Mouse (Mus musculus): ENCODE results near the gene Kiss1. TPM values are rescaled to one million over a fixed set of nuclear protein-coding genes. Genes with fewer than 3 reads are reported as not detected.
"Not testable (repeated sequence)": the region's sequence is repeated elsewhere in the genome, so short reads cannot be mapped to it uniquely, and the experiment has no call there.

Gene Kiss1
- polyA plus RNA-seq, 1 experiment from 2014 or later, result not detected

DNA sequence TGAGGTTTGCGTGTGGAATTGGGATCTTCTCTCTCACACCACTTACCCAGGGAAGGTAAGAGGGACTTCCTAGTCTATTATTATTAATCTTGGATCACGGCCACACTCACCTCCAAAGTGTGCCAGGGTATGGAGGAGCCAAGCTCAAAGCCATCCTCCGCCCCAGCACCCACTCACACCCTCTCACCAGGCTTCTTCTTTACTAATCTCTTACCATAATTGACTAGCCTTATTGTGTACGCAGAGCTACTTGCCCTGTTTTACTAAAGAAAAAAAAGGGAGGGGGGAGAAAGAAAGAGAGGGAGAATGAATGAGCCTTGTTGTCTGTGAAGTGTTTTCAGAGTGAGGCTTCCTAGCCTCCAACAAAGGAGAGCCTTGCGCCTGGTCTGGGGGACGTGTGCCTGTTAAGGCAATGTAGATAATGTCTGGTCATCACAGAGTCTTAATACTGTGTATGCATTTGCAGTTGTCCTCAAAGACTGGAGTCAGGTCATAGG is 6.7 kb downstream of the Kiss1 start:
- H3K4me1 ChIP-seq (ENCODE audit: control insufficient read depth, insufficient read depth, low read length), result peaks cover 10% of the 10 kb centered on the region
- no peak overlapping the region for H3K27ac ChIP-seq (ENCODE audit: low read length)
- WGBS, result 77% methylated on average over 6 of the region's 6 CpGs
- no peaks in the 10 kb centered on the region for H3K9me3 ChIP-seq (replicated peaks; ENCODE audit: control insufficient read depth, low read length)
- peaks cover 15% of the 10 kb centered on the region for H3K27me3 ChIP-seq (ENCODE audit: control insufficient read depth, insufficient read depth, low read length)
- no peak for ATAC-seq (ENCODE audit: insufficient read depth, low FRiP score)
- no peak overlapping the region for H3K9ac ChIP-seq (ENCODE audit: low read length)
- no peaks in the 10 kb centered on the region for H3K36me3 ChIP-seq (ENCODE audit: control insufficient read depth, insufficient read depth, low read length)
- H3K4me2 ChIP-seq (ENCODE audit: low read depth, low read length), result no peak overlapping the region
- no peak overlapping the region for H3K4me3 ChIP-seq (replicated peaks; ENCODE audit: low read length)

- H3K9ac ChIP-seq (ENCODE audit: low read length), result peak overlapping the region; percentile 58
- H3K4me3 ChIP-seq (replicated peaks; ENCODE audit: low read length), result peak overlapping the region; percentile 29
- H3K4me2 ChIP-seq (ENCODE audit: low read depth, low read length), result peak overlapping the region; percentile 62
- peaks cover 10% of the 10 kb centered on the region for H3K4me1 ChIP-seq (ENCODE audit: control insufficient read depth, insufficient read depth, low read length)
- WGBS, result 8% methylated on average over 34 of the region's 34 CpGs
- ATAC-seq (ENCODE audit: insufficient read depth, low FRiP score), result no peak
- peaks cover 15% of the 10 kb centered on the region for H3K27me3 ChIP-seq (ENCODE audit: control insufficient read depth, insufficient read depth, low read length)
- H3K9me3 ChIP-seq (replicated peaks; ENCODE audit: control insufficient read depth, low read length), result no peaks in the 10 kb centered on the region
- no peaks in the 10 kb centered on the region for H3K36me3 ChIP-seq (ENCODE audit: control insufficient read depth, insufficient read depth, low read length)
- no peak overlapping the region for H3K27ac ChIP-seq (ENCODE audit: low read length)
Measured at GRCm38 (mm10) chr1:133328896-133329637, 7.4 kb downstream of the Kiss1 start.

DNA sequence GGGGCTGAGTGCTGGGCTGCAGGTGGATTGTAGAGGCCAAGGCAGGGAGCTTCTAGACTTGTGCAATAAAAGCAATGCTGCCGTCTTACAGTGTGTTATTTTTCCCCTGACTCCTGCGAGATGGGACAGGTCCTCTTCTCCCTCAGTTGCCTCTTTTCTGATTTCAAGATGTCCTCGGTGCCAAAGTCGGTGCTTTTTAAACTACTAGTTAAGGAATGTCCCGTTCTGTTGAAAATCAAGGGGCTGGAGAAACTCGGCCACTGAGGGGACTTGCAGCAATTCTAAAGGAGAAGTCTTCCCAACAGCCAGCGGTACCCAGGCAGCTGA is 7.9 kb downstream of the Kiss1 start:
- Histone ChIP-seq H3K27me3 (ENCODE audit: control insufficient read depth, insufficient read depth, low read length) (peaks cover 15% of the 10 kb centered on the region), H3K4me2 (ENCODE audit: low read depth, low read length) (peak overlapping the region; percentile 62), H3K27ac (ENCODE audit: low read length) (no peak overlapping the region), H3K9me3 (replicated peaks; ENCODE audit: control insufficient read depth, low read length) (no peaks in the 10 kb centered on the region), H3K4me3 (replicated peaks; ENCODE audit: low read length) (peak overlapping the region; percentile 29), H3K9ac (ENCODE audit: low read length) (peak overlapping the region; percentile 58), H3K36me3 (ENCODE audit: control insufficient read depth, insufficient read depth, low read length) (no peaks in the 10 kb centered on the region), H3K4me1 (ENCODE audit: control insufficient read depth, insufficient read depth, low read length) (peaks cover 10% of the 10 kb centered on the region)
- ATAC-seq (ENCODE audit: insufficient read depth, low FRiP score), result no peak
- WGBS, result 27% methylated on average over 7 of the region's 7 CpGs

DNA sequence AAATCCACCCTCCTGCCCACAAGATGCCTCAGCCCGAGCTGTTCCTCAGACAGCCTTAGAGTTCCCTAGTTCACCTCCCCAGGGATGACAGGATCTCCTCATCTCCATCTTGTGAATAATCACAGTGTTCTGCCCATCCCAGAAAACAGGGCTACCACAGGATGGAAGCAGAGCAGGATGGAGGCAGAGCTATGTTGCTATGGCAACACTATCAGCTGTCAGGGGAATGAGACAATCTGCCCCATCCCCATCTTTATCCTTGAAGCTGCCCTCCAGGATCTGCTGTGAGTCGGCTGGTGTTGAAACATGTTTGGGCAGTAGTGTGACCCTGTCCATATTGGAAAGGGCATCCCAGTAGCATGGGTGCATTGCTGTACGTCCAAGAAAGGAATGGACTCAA is 9.5 kb downstream of the Kiss1 start:
- Histone ChIP-seq H3K36me3 (ENCODE audit: control insufficient read depth, insufficient read depth, low read length) (no peaks in the 10 kb centered on the region), H3K9me3 (replicated peaks; ENCODE audit: control insufficient read depth, low read length) (no peaks in the 10 kb centered on the region), H3K4me3 (replicated peaks; ENCODE audit: low read length) (no peak overlapping the region), H3K27me3 (ENCODE audit: control insufficient read depth, insufficient read depth, low read length) (peaks cover 15% of the 10 kb centered on the region), H3K4me1 (ENCODE audit: control insufficient read depth, insufficient read depth, low read length) (peaks cover 10% of the 10 kb centered on the region), H3K4me2 (ENCODE audit: low read depth, low read length) (no peak overlapping the region), H3K9ac (ENCODE audit: low read length) (no peak overlapping the region), H3K27ac (ENCODE audit: low read length) (no peak overlapping the region)
- no peak for ATAC-seq (ENCODE audit: insufficient read depth, low FRiP score)
- WGBS, result 61% methylated on average over 3 of the region's 3 CpGs

GRCm38 (mm10) chr1:133332656-133333430 is 11.2 kb downstream of the Kiss1 start:
- Histone ChIP-seq H3K27ac (ENCODE audit: low read length) (no peak overlapping the region), H3K4me3 (replicated peaks; ENCODE audit: low read length) (no peak overlapping the region), H3K27me3 (ENCODE audit: control insufficient read depth, insufficient read depth, low read length) (peaks cover 15% of the 10 kb centered on the region), H3K4me2 (ENCODE audit: low read depth, low read length) (no peak overlapping the region), H3K9ac (ENCODE audit: low read length) (no peak overlapping the region), H3K9me3 (replicated peaks; ENCODE audit: control insufficient read depth, low read length) (no peaks in the 10 kb centered on the region), H3K36me3 (ENCODE audit: control insufficient read depth, insufficient read depth, low read length) (no peaks in the 10 kb centered on the region), H3K4me1 (ENCODE audit: control insufficient read depth, insufficient read depth, low read length) (peaks cover 10% of the 10 kb centered on the region)
- no peak for ATAC-seq (ENCODE audit: insufficient read depth, low FRiP score)
- 86% methylated on average over 11 of the region's 11 CpGs for WGBS

DNA sequence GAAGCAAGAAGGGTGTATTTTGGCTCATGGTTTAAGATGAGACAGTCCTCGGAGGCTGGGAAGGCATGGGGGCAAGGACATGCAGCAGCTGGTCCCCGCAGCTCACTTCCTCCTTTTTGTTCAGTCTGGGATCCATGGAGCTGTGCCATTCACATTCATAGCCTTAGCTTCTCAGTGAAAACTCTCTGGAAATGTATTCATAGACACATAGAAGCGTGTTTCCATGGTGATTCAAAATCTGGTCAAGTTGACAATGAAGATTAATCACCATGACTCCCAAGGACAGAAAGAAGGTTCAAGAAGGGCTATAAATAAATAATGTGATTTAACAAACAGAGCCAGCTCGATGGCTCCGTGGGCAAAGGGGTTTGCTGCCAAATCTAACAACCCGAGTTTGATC is 12.3 kb downstream of the Kiss1 start:
- no peaks in the 10 kb centered on the region for H3K9me3 ChIP-seq (replicated peaks; ENCODE audit: control insufficient read depth, low read length)
- H3K36me3 ChIP-seq (ENCODE audit: control insufficient read depth, insufficient read depth, low read length), result no peaks in the 10 kb centered on the region
- H3K9ac ChIP-seq (ENCODE audit: low read length), result no peak overlapping the region
- no peak overlapping the region for H3K4me3 ChIP-seq (replicated peaks; ENCODE audit: low read length)
- peaks cover 7% of the 10 kb centered on the region for H3K4me1 ChIP-seq (ENCODE audit: control insufficient read depth, insufficient read depth, low read length)
- H3K27ac ChIP-seq (ENCODE audit: low read length), result no peak overlapping the region
- ATAC-seq (ENCODE audit: insufficient read depth, low FRiP score), result no peak
- whole genome bisulfite sequencing, result 77% methylated on average over 6 of the region's 6 CpGs
- peaks cover 7% of the 10 kb centered on the region for H3K27me3 ChIP-seq (ENCODE audit: control insufficient read depth, insufficient read depth, low read length)
- no peak overlapping the region for H3K4me2 ChIP-seq (ENCODE audit: low read depth, low read length)

DNA sequence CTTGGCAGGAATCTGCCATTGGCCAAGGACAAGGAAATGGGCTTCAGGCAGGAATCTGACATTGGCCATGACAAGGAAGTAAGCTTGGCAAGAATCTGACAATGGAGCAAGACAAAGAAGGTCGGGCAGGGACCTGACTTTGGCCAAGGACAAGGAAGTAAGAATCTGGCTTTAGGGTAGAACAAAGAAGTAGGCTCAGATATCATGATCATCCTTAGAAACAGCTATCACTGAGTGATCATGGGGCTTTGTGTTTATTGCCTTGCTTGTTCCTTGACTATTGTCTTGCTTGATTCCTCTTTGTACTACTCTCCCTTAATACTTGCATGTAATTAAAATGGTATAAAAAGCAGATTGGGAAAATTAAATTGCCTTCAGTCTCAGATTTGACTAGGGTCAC is 18.7 kb downstream of the Kiss1 start:
- H3K27ac ChIP-seq (ENCODE audit: low read length), result not testable (repeated sequence)

GRCm38 (mm10) chr1:133344357-133344756 is 22.7 kb downstream of the Kiss1 start:
- Histone ChIP-seq H3K4me1 (ENCODE audit: control insufficient read depth, insufficient read depth, low read length) (no peaks in the 10 kb centered on the region), H3K9ac (ENCODE audit: low read length) (no peak overlapping the region), H3K36me3 (ENCODE audit: control insufficient read depth, insufficient read depth, low read length) (no peaks in the 10 kb centered on the region), H3K27me3 (ENCODE audit: control insufficient read depth, insufficient read depth, low read length) (no peaks in the 10 kb centered on the region), H3K4me3 (replicated peaks; ENCODE audit: low read length) (no peak overlapping the region), H3K9me3 (replicated peaks; ENCODE audit: control insufficient read depth, low read length) (no peaks in the 10 kb centered on the region), H3K4me2 (ENCODE audit: low read depth, low read length) (no peak overlapping the region), H3K27ac (ENCODE audit: low read length) (no peak overlapping the region)
- WGBS, result 80% methylated on average over 2 of the region's 2 CpGs
- ATAC-seq (ENCODE audit: insufficient read depth, low FRiP score), result no peak

More for the DNA sequence above, 18.7 kb downstream of the Kiss1 start:
- H3K36me3 ChIP-seq (ENCODE audit: control insufficient read depth, insufficient read depth, low read length); H3K27me3 ChIP-seq (ENCODE audit: control insufficient read depth, insufficient read depth, low read length); H3K4me3 ChIP-seq (replicated peaks; ENCODE audit: low read length); H3K9ac ChIP-seq (ENCODE audit: low read length); H3K4me1 ChIP-seq (ENCODE audit: control insufficient read depth, insufficient read depth, low read length); ATAC-seq (ENCODE audit: insufficient read depth, low FRiP score); H3K9me3 ChIP-seq (replicated peaks; ENCODE audit: control insufficient read depth, low read length); H3K4me2 ChIP-seq (ENCODE audit: low read depth, low read length): not testable (repeated sequence)
- WGBS, result 67% methylated on average over 1 of the region's 1 CpGs

GRCm38 (mm10) chr1:133346531-133346930 is 24.9 kb downstream of the Kiss1 start:
- H3K9me3 ChIP-seq (replicated peaks; ENCODE audit: control insufficient read depth, low read length), result no peaks in the 10 kb centered on the region
- no peak overlapping the region for H3K9ac ChIP-seq (ENCODE audit: low read length)
- ATAC-seq (ENCODE audit: insufficient read depth, low FRiP score), result no peak
- 70% methylated on average over 9 of the region's 9 CpGs for WGBS
- no peak overlapping the region for H3K27ac ChIP-seq (ENCODE audit: low read length)
- H3K4me2 ChIP-seq (ENCODE audit: low read depth, low read length), result no peak overlapping the region
- H3K4me1 ChIP-seq (ENCODE audit: control insufficient read depth, insufficient read depth, low read length), result no peaks in the 10 kb centered on the region; the same call in 1 of the 2 replicates
- H3K27me3 ChIP-seq (ENCODE audit: control insufficient read depth, insufficient read depth, low read length), result no peaks in the 10 kb centered on the region
- no peak overlapping the region for H3K4me3 ChIP-seq (replicated peaks; ENCODE audit: low read length)
- H3K36me3 ChIP-seq (ENCODE audit: control insufficient read depth, insufficient read depth, low read length), result no peaks in the 10 kb centered on the region

All from stomach, embryonic 16.5 days (tissue).